Mouse (Mus musculus): ENCODE results near the gene Sdhaf3. TPM values are rescaled to one million over a fixed set of nuclear protein-coding genes. Genes with fewer than 3 reads are reported as not detected.

Sdhaf3 gene
- total and polyA plus RNA-seq, 3 experiments, result 6.0 to 11.6 (median 8.8) TPM

DNA sequence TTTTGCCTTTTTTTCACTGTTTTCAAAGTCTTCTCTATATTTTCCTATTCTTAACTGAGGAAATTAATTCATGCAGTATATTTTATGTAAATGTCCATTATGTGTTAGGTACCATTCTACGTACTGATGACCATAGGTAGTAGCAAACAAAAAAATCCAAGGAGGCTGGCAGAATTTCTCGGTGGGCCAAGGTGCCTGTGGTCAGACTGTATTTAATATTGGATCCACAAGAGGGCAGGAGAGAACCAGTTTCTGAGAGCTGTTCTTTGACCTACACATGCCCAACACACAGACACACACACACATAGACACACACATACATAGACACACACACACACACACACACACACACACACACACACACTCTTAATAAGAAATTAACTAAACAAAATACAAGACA is 48.2 kb downstream of the Sdhaf3 start:
- TF ChIP-seq RAD21 (IDR thresholded peaks at IDR 0.05; ENCODE audit: low read depth, low read length), result peak; percentile 45
- TF ChIP-seq CTCF (conservative IDR thresholded peaks at IDR 0.05 in 1 of 2, IDR thresholded peaks at IDR 0.05 in 1 of 2; ENCODE audit: low read depth in 2 of 2, low read length in 2 of 2), result peak in 1 of 2 experiments; percentile 60; a peak in 2 of 4 replicates
- TF ChIP-seq SMC3 (IDR thresholded peaks at IDR 0.05; ENCODE audit: low read depth, low read length), result peak; percentile 22; the same call in 1 of the 2 replicates
- no peak for TF ChIP-seq NRF1 (IDR thresholded peaks at IDR 0.05; ENCODE audit: low read depth, low read length)
- H3K9ac ChIP-seq (ENCODE audit: insufficient read depth, low read depth), result no peak overlapping the region
- peak; percentile 41 for DNase-seq (ENCODE audit: extremely low read depth)

DNA sequence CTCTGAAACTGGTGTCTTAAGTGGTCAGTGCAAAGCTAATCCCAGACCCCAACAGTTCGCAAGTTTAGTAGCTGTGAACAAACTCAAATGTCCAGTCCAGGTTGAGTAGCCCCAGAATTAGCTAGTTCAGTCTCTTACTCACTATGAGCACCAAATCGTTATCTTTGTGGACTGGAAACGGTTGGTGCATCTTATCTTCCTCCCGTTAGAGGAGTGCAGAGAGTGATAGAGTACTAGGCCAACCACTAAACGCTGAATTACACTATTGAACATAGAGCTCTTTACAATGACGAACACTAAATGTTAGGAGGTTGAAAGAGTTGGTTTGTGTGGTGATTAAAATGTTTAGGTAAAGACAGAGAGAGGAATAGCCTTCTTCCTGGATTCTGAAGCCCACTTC is 82.3 kb downstream of the Sdhaf3 start:
- Histone ChIP-seq H3K4me2 (ENCODE audit: insufficient read depth, low read depth, poor library complexity, severe bottlenecking) (no peak overlapping the region), H3K9me3 (replicated peaks; ENCODE audit: low read length) (no peaks in the 10 kb centered on the region), H3K9ac (ENCODE audit: insufficient read depth, low read depth) (no peak overlapping the region), H3K27ac (ENCODE audit: insufficient read depth, low read depth) (no peak overlapping the region), H3K27me3 (replicated peaks) (no peaks in the 10 kb centered on the region), H3K79me2 (replicated peaks; ENCODE audit: control insufficient read depth, extremely low read depth, insufficient read depth, poor library complexity, severe bottlenecking) (no peaks in the 10 kb centered on the region), H3K4me3 (replicated peaks in 1 of 3; ENCODE audit: low read depth in 2 of 3, low read length in 2 of 3, poor library complexity in 1 of 3) (no peak overlapping the region), H3K36me3 (replicated peaks in 1 of 2; ENCODE audit: control insufficient read depth in 1 of 2, insufficient read depth in 1 of 2, low read length in 1 of 2) (peaks cover 0 to 21% of the 10 kb centered on the region in 2 experiments), H3K4me1 (ENCODE audit: control insufficient read depth in 1 of 2, insufficient read depth in 2 of 2) (no peaks in the 10 kb centered on the region)
- in situ Hi-C loops (cut with MboI; ENCODE audit: low pct_ligation_motif_present, low pct_unique_long_range_greater_than_20kb, low sequenced_read_pairs), result no loop called here
- no peak for TF ChIP-seq GABPA (IDR thresholded peaks at IDR 0.05; ENCODE audit: insufficient replicate concordance, low read depth, low read length)
- no peak for TF ChIP-seq IRF4 (IDR thresholded peaks at IDR 0.05; ENCODE audit: low read depth, low read length)
- no peak for TF ChIP-seq JUND (conservative IDR thresholded peaks at IDR 0.05; ENCODE audit: low read depth, low read length)
- no peak for TF ChIP-seq ZC3H11A (IDR thresholded peaks at IDR 0.05; ENCODE audit: low read depth, low read length)
- no peak for TF ChIP-seq ZMIZ1 (IDR thresholded peaks at IDR 0.05; ENCODE audit: low read depth, low read length)
- TF ChIP-seq TCF12 (IDR thresholded peaks at IDR 0.05; ENCODE audit: low read depth, low read length), result no peak
- TF ChIP-seq PAX5 (IDR thresholded peaks at IDR 0.05; ENCODE audit: low read length), result no peak
- TF ChIP-seq JUN (IDR thresholded peaks at IDR 0.05; ENCODE audit: insufficient read depth, low read depth, low read length), result no peak
- TF ChIP-seq MAFK (IDR thresholded peaks at IDR 0.05; ENCODE audit: insufficient replicate concordance, low read length), result no peak
- TF ChIP-seq POLR2AphosphoS2 (IDR thresholded peaks at IDR 0.05; ENCODE audit: low read depth, low read length), result no peak
- TF ChIP-seq NRF1 (IDR thresholded peaks at IDR 0.05; ENCODE audit: low read depth, low read length), result no peak
- TF ChIP-seq ZNF384 (IDR thresholded peaks at IDR 0.05; ENCODE audit: low read depth, low read length), result no peak
- no peak for TF ChIP-seq RAD21 (IDR thresholded peaks at IDR 0.05; ENCODE audit: low read depth, low read length)
- no peak for DNase-seq (ENCODE audit: extremely low read depth)
- dilution Hi-C loops (cut with MboI; ENCODE audit: extremely low pct_ligation_motif_present, extremely low pct_unique_long_range_greater_than_20kb, low sequenced_read_pairs), result no loop called here

More for the DNA sequence above, 48.2 kb downstream of the Sdhaf3 start:
- Histone ChIP-seq H3K36me3 (replicated peaks in 1 of 2; ENCODE audit: control insufficient read depth in 1 of 2, insufficient read depth in 1 of 2, low read length in 1 of 2) (no peaks in the 10 kb centered on the region), H3K4me2 (ENCODE audit: insufficient read depth, low read depth, poor library complexity, severe bottlenecking) (no peak overlapping the region), H3K4me3 (replicated peaks in 1 of 3; ENCODE audit: low read depth in 2 of 3, low read length in 2 of 3, poor library complexity in 1 of 3) (no peak overlapping the region), H3K27me3 (replicated peaks) (no peaks in the 10 kb centered on the region), H3K9me3 (replicated peaks; ENCODE audit: low read length) (no peaks in the 10 kb centered on the region), H3K27ac (ENCODE audit: insufficient read depth, low read depth) (no peak overlapping the region), H3K4me1 (ENCODE audit: control insufficient read depth in 1 of 2, insufficient read depth in 2 of 2) (no peaks in the 10 kb centered on the region), H3K79me2 (replicated peaks; ENCODE audit: control insufficient read depth, extremely low read depth, insufficient read depth, poor library complexity, severe bottlenecking) (no peaks in the 10 kb centered on the region)
- in situ Hi-C loops (cut with MboI; ENCODE audit: low pct_ligation_motif_present, low pct_unique_long_range_greater_than_20kb, low sequenced_read_pairs), result no loop called here
- dilution Hi-C loops (cut with MboI; ENCODE audit: extremely low pct_ligation_motif_present, extremely low pct_unique_long_range_greater_than_20kb, low sequenced_read_pairs), result no loop called here

Data from CH12.LX (cell line).